Mouse (Mus musculus) testis, postnatal 14 days (tissue): ENCODE measurements around the gene Macf1.

Experiments
- DNase-seq: peaks from one replicate; pipeline ENCODE4 v3.0.0; 2021; ENCODE audit warnings: low spot score

The Macf1 gene

GRCm38 (mm10) chr4:123407792-123408191 is 276.4 kb downstream of the Macf1 start:
- DNase-seq: no peak

- peak; percentile 68 for DNase-seq
These were observed 280.1 kb downstream of the Macf1 start for GRCm38 (mm10) chr4:123404056-123404455.

GRCm38 (mm10) chr4:123402244-123402643 is 281.9 kb downstream of the Macf1 start:
- no peak for DNase-seq

- no peak for DNase-seq
These were observed 282.9 kb downstream of the Macf1 start for GRCm38 (mm10) chr4:123401265-123401664.

- no peak for DNase-seq
These were observed 286.3 kb downstream of the Macf1 start for GRCm38 (mm10) chr4:123397643-123398434.

- DNase-seq: no peak
These were observed 287.1 kb downstream of the Macf1 start for GRCm38 (mm10) chr4:123397049-123397448.

- DNase-seq: no peak
These were observed 288.6 kb downstream of the Macf1 start for GRCm38 (mm10) chr4:123395435-123396000.

GRCm38 (mm10) chr4:123394878-123395277 is 289.3 kb downstream of the Macf1 start:
- DNase-seq: no peak

GRCm38 (mm10) chr4:123394269-123394668 is 289.9 kb downstream of the Macf1 start:
- DNase-seq: no peak

- no peak for DNase-seq
These were observed 291.2 kb downstream of the Macf1 start for GRCm38 (mm10) chr4:123393004-123393403.

GRCm38 (mm10) chr4:123392187-123392586 is 292.0 kb downstream of the Macf1 start:
- no peak for DNase-seq

- no peak for DNase-seq
These were observed 299.1 kb downstream of the Macf1 start for GRCm38 (mm10) chr4:123385028-123385427.

GRCm38 (mm10) chr4:123383173-123383572 is 301.0 kb downstream of the Macf1 start:
- no peak for DNase-seq

- no peak for DNase-seq
These were observed 302.1 kb downstream of the Macf1 start for GRCm38 (mm10) chr4:123382051-123382450.

- DNase-seq: no peak
These were observed 302.6 kb downstream of the Macf1 start for GRCm38 (mm10) chr4:123381598-123381997.

GRCm38 (mm10) chr4:123376031-123376430 is 308.1 kb downstream of the Macf1 start:
- no peak for DNase-seq

- DNase-seq: no peak
These were observed 309.7 kb downstream of the Macf1 start for GRCm38 (mm10) chr4:123374316-123375008.

GRCm38 (mm10) chr4:123363555-123363954 is 320.6 kb downstream of the Macf1 start:
- DNase-seq: no peak

GRCm38 (mm10) chr4:123360771-123361170 is 323.4 kb downstream of the Macf1 start:
- no peak for DNase-seq

- DNase-seq: no peak
These were observed 325.5 kb downstream of the Macf1 start for GRCm38 (mm10) chr4:123358613-123359012.

GRCm38 (mm10) chr4:123355941-123356340 is 328.2 kb downstream of the Macf1 start:
- no peak for DNase-seq

- no peak for DNase-seq
These were observed 330.8 kb downstream of the Macf1 start for GRCm38 (mm10) chr4:123353271-123353877.

- DNase-seq: no peak
These were observed 340.7 kb downstream of the Macf1 start for GRCm38 (mm10) chr4:123343471-123343789.
